Mouse (Mus musculus): Measurements from ENCODE around the gene Pola1.

GRCm38 (mm10) chrX:93305780-93306179 lies 326.2 kb downstream of the Pola1 start:
- TF ChIP-seq CTCF (IDR thresholded peaks at IDR 0.05; ENCODE audit: control insufficient read depth, insufficient read depth, insufficient read length) (no peak), MYOG (IDR thresholded peaks at IDR 0.05; ENCODE audit: control insufficient read depth, extremely low read depth, insufficient read length) (no peak), USF1 (IDR thresholded peaks at IDR 0.05; ENCODE audit: low read depth) (no peak), MYOD1 (IDR thresholded peaks at IDR 0.05; ENCODE audit: control insufficient read depth, insufficient read length, low read depth) (no peak)
